Mouse (Mus musculus) layer of hippocampus, postnatal 25 days (tissue): ENCODE results near the gene Gm13199. TPM values are rescaled to one million over a fixed set of nuclear protein-coding genes. Genes with fewer than 3 reads are reported as not detected.

Experiments used
- DNase-seq, 2 experiments: peaks; one replicate each; pipeline ENCODE4 v3.0.0; 2022; ENCODE audit warnings: mixed read lengths in 2 of 2, low spot score in 1 of 2; ENCODE audit errors: extremely low spot score in 1 of 2
- total RNA-seq, 2 experiments: library from RNA; stranded (reverse); gene quantifications; 2 replicates each; pipeline ENCODE4 v1.2.3; 2021

Gm13199 gene
- total RNA-seq, 2 experiments from 2014 or later: 0.89 to 2.5 TPM

GRCm38 (mm10) chr2:5824213-5824612, 38.5 kb downstream of the Gm13199 start:
- no peak for DNase-seq

- DNase-seq: no peak
These were observed 40.3 kb downstream of the Gm13199 start for GRCm38 (mm10) chr2:5822449-5822848.

- no peak for DNase-seq
These were observed 41.5 kb downstream of the Gm13199 start for GRCm38 (mm10) chr2:5821264-5821663.

Other genes with a start within 250 kb of the Gm13199 start
- gene Camk1d, start 148.4 kb downstream of the Gm13199 start, total RNA-seq: 100 to 1,000 TPM; 146 to 154 TPM
- 10 to 100 TPM; 22.2 to 22.7 TPM for gene Nudt5, start 17.9 kb downstream of the Gm13199 start, total RNA-seq
- 100 to 1,000 TPM; 126 to 140 TPM for gene Cdc123, start 17.8 kb downstream of the Gm13199 start, total RNA-seq
- gene Sec61a2, start 32.5 kb upstream of the Gm13199 start, total RNA-seq: 100 to 1,000 TPM in 1 of 2 experiments, 10 to 100 TPM in 1; 76.2 to 103 TPM
- gene Dhtkd1, start 79.9 kb upstream of the Gm13199 start, total RNA-seq: 10 to 100 TPM in 1 of 2 experiments, 1 to 10 TPM in 1; 8.3 to 12.0 TPM
- gene Upf2, start 88.5 kb upstream of the Gm13199 start, total RNA-seq: 10 to 100 TPM; 33.1 to 38.1 TPM